Mouse (Mus musculus): Measurements from ENCODE around the gene Gm38119. TPM values are rescaled to one million over a fixed set of nuclear protein-coding genes. Genes with fewer than 3 reads are reported as not detected.
"Not testable (repeated sequence)": the region's sequence is repeated elsewhere in the genome, so short reads cannot be mapped to it uniquely, and the experiment has no call there.

Gene Gm38119
- polyA plus RNA-seq, 1 experiment from 2014 or later, result not detected

DNA sequence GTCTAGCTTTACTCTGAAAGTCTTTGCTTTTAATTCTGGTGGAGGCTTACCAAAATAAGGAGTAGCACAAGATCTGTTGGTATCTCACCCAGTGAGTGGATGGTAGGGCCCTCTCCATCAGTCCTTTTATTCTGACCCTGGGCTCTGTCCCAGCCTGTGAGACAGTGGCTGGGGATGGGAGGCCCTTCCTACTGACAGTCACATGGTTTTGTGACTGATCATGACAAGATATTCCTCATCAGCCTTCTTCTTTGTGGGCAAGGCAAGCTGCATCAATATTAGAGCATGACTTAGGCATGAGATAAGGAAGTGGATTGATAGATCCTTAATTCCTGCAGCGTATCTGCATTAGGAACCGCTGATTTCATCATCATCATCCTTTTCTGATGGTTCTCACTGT lies 29.9 kb downstream of the Gm38119 start, which contains the start of gene Lce1e:
Gene Lce1e (minus strand): TSS at position 101 of the 400 bp plus-strand sequence.
- Histone ChIP-seq H3K36me3 (ENCODE audit: control insufficient read depth, insufficient read depth, low read length) (no peaks in the 10 kb centered on the region), H3K4me1 (ENCODE audit: control insufficient read depth, insufficient read depth, low read length) (no peaks in the 10 kb centered on the region), H3K4me2 (ENCODE audit: low read length) (no peak within 1 kb of the TSS), H3K9me3 (ENCODE audit: control insufficient read depth, low read length) (no peaks in the 10 kb centered on the region), H3K27me3 (ENCODE audit: control insufficient read depth, insufficient read depth, low read length) (no peaks in the 10 kb centered on the region), H3K9ac (replicated peaks; ENCODE audit: low read length) (no peak within 1 kb of the TSS), H3K27ac (replicated peaks; ENCODE audit: low read depth, low read length) (no peak within 1 kb of the TSS), H3K4me3 (replicated peaks; ENCODE audit: low read depth, low read length) (no peak within 1 kb of the TSS)
- ATAC-seq (ENCODE audit: low FRiP score, low TSS enrichment), result no peak
- WGBS, result 84% methylated on average over 2 of the region's 2 CpGs
- DNase-seq, result no peak

GRCm38 (mm10) chr3:92694613-92695012 lies 44.3 kb downstream of the Gm38119 start:
- Histone ChIP-seq H3K36me3 (ENCODE audit: control insufficient read depth, insufficient read depth, low read length) (no peaks in the 10 kb centered on the region), H3K27ac (replicated peaks; ENCODE audit: low read depth, low read length) (no peak overlapping the region), H3K4me1 (ENCODE audit: control insufficient read depth, insufficient read depth, low read length) (no peaks in the 10 kb centered on the region), H3K9me3 (ENCODE audit: control insufficient read depth, low read length) (no peaks in the 10 kb centered on the region), H3K27me3 (ENCODE audit: control insufficient read depth, insufficient read depth, low read length) (no peaks in the 10 kb centered on the region), H3K4me3 (replicated peaks; ENCODE audit: low read depth, low read length) (no peak overlapping the region), H3K9ac (replicated peaks; ENCODE audit: low read length) (no peak overlapping the region), H3K4me2 (ENCODE audit: low read length) (no peak overlapping the region)
- ATAC-seq (ENCODE audit: low FRiP score, low TSS enrichment) (no peak), DNase-seq (no peak)
- 12% methylated on average over 1 of the region's 1 CpGs for WGBS

- no peak overlapping the region for H3K27ac ChIP-seq (replicated peaks; ENCODE audit: low read depth, low read length)
- no peak for DNase-seq
- H3K4me3 ChIP-seq (replicated peaks; ENCODE audit: low read depth, low read length), result no peak overlapping the region
These were observed 47.2 kb downstream of the Gm38119 start for GRCm38 (mm10) chr3:92691688-92692087.

GRCm38 (mm10) chr3:92689154-92689553 lies 49.7 kb downstream of the Gm38119 start:
- H3K27ac ChIP-seq (replicated peaks; ENCODE audit: low read depth, low read length); H3K9me3 ChIP-seq (ENCODE audit: control insufficient read depth, low read length); H3K36me3 ChIP-seq (ENCODE audit: control insufficient read depth, insufficient read depth, low read length); ATAC-seq (ENCODE audit: low FRiP score, low TSS enrichment); H3K9ac ChIP-seq (replicated peaks; ENCODE audit: low read length); H3K4me2 ChIP-seq (ENCODE audit: low read length); H3K4me3 ChIP-seq (replicated peaks; ENCODE audit: low read depth, low read length); H3K4me1 ChIP-seq (ENCODE audit: control insufficient read depth, insufficient read depth, low read length); DNase-seq; H3K27me3 ChIP-seq (ENCODE audit: control insufficient read depth, insufficient read depth, low read length): not testable (repeated sequence)
- WGBS, result 80% methylated on average over 16 of the region's 16 CpGs

More at GRCm38 (mm10) chr3:92691688-92692087, 47.2 kb downstream of the Gm38119 start:
- Histone ChIP-seq H3K9ac (replicated peaks; ENCODE audit: low read length) (no peak overlapping the region), H3K4me2 (ENCODE audit: low read length) (no peak overlapping the region), H3K36me3 (ENCODE audit: control insufficient read depth, insufficient read depth, low read length) (no peaks in the 10 kb centered on the region), H3K4me1 (ENCODE audit: control insufficient read depth, insufficient read depth, low read length) (no peaks in the 10 kb centered on the region), H3K9me3 (ENCODE audit: control insufficient read depth, low read length) (no peaks in the 10 kb centered on the region), H3K27me3 (ENCODE audit: control insufficient read depth, insufficient read depth, low read length) (no peaks in the 10 kb centered on the region)
- no peak for ATAC-seq (ENCODE audit: low FRiP score, low TSS enrichment)

Other genes with a start within 250 kb of the Gm38119 start
- gene Sprr4, start 238.6 kb downstream of the Gm38119 start, polyA plus RNA-seq (2014; fragmentation: Nextera tagmentation; extraction: Ambion mirVana), result not detected in 2 replicates
- gene 2310046K23Rik, start 204.6 kb downstream of the Gm38119 start, polyA plus RNA-seq (2014; fragmentation: Nextera tagmentation; extraction: Ambion mirVana), result not detected in 2 replicates
- not detected in 2 replicates for gene Ivl, start 165.4 kb downstream of the Gm38119 start, polyA plus RNA-seq (2014; fragmentation: Nextera tagmentation; extraction: Ambion mirVana)
- not detected in 2 replicates for gene Smcp, start 150.1 kb downstream of the Gm38119 start, polyA plus RNA-seq (2014; fragmentation: Nextera tagmentation; extraction: Ambion mirVana)
- gene 2210017I01Rik, start 131.6 kb downstream of the Gm38119 start, polyA plus RNA-seq (2014; fragmentation: Nextera tagmentation; extraction: Ambion mirVana), result not detected in 2 replicates
- not detected in 2 replicates for gene Lce6a, start 117.4 kb downstream of the Gm38119 start, polyA plus RNA-seq (2014; fragmentation: Nextera tagmentation; extraction: Ambion mirVana)
- gene Lce1a1, start 90.8 kb downstream of the Gm38119 start, polyA plus RNA-seq (2014; fragmentation: Nextera tagmentation; extraction: Ambion mirVana), result not detected in 2 replicates
- gene Lce1b, start 82.2 kb downstream of the Gm38119 start, polyA plus RNA-seq (2014; fragmentation: Nextera tagmentation; extraction: Ambion mirVana), result not detected in 2 replicates
- not detected in 2 replicates for gene Lce1a2, start 68.8 kb downstream of the Gm38119 start, polyA plus RNA-seq (2014; fragmentation: Nextera tagmentation; extraction: Ambion mirVana)
- not detected in 2 replicates for gene Lce1c, start 59.8 kb downstream of the Gm38119 start, polyA plus RNA-seq (2014; fragmentation: Nextera tagmentation; extraction: Ambion mirVana)
- gene Lce1d, start 51.9 kb downstream of the Gm38119 start, polyA plus RNA-seq (2014; fragmentation: Nextera tagmentation; extraction: Ambion mirVana), result not detected in 2 replicates
- not detected in 2 replicates for gene Lce1e, start 30.0 kb downstream of the Gm38119 start, polyA plus RNA-seq (2014; fragmentation: Nextera tagmentation; extraction: Ambion mirVana)
- not detected in 2 replicates for gene Lce1f, start 18.7 kb downstream of the Gm38119 start, polyA plus RNA-seq (2014; fragmentation: Nextera tagmentation; extraction: Ambion mirVana)
- not detected in 2 replicates for gene Lce1g, start 13.2 kb upstream of the Gm38119 start, polyA plus RNA-seq (2014; fragmentation: Nextera tagmentation; extraction: Ambion mirVana)
- not detected in 2 replicates for gene Lce1h, start 26.0 kb upstream of the Gm38119 start, polyA plus RNA-seq (2014; fragmentation: Nextera tagmentation; extraction: Ambion mirVana)
- not detected in 2 replicates for gene Lce1i, start 39.8 kb upstream of the Gm38119 start, polyA plus RNA-seq (2014; fragmentation: Nextera tagmentation; extraction: Ambion mirVana)
- gene Lce1j, start 51.4 kb upstream of the Gm38119 start, polyA plus RNA-seq (2014; fragmentation: Nextera tagmentation; extraction: Ambion mirVana), result not detected in 2 replicates
- gene Lce1k, start 68.8 kb upstream of the Gm38119 start, polyA plus RNA-seq (2014; fragmentation: Nextera tagmentation; extraction: Ambion mirVana), result not detected in 2 replicates
- gene Kprp, start 88.2 kb upstream of the Gm38119 start, polyA plus RNA-seq (2014; fragmentation: Nextera tagmentation; extraction: Ambion mirVana), result not detected in 2 replicates
- gene Lce1l, start 112.2 kb upstream of the Gm38119 start, polyA plus RNA-seq (2014; fragmentation: Nextera tagmentation; extraction: Ambion mirVana), result not detected in 2 replicates
- not detected in 2 replicates for gene 2310050C09Rik, start 131.1 kb upstream of the Gm38119 start, polyA plus RNA-seq (2014; fragmentation: Nextera tagmentation; extraction: Ambion mirVana)
- not detected in 2 replicates for gene Lce3a, start 187.1 kb upstream of the Gm38119 start, polyA plus RNA-seq (2014; fragmentation: Nextera tagmentation; extraction: Ambion mirVana)
- gene Lce3b, start 193.9 kb upstream of the Gm38119 start, polyA plus RNA-seq (2014; fragmentation: Nextera tagmentation; extraction: Ambion mirVana), result not detected in 2 replicates
- gene Lce3c, start 205.4 kb upstream of the Gm38119 start, polyA plus RNA-seq (2014; fragmentation: Nextera tagmentation; extraction: Ambion mirVana), result not detected in 2 replicates
- gene Lce3d, start 218.3 kb upstream of the Gm38119 start, polyA plus RNA-seq (2014; fragmentation: Nextera tagmentation; extraction: Ambion mirVana), result not detected in 2 replicates
- not detected in 2 replicates for gene Lce3e, start 228.0 kb upstream of the Gm38119 start, polyA plus RNA-seq (2014; fragmentation: Nextera tagmentation; extraction: Ambion mirVana)